Mouse (Mus musculus): ENCODE data around the gene Gpsm2.
"Not testable (repeated sequence)": the region's sequence is repeated elsewhere in the genome, so short reads cannot be mapped to it uniquely, and the experiment has no call there.

The Gpsm2 gene

DNA sequence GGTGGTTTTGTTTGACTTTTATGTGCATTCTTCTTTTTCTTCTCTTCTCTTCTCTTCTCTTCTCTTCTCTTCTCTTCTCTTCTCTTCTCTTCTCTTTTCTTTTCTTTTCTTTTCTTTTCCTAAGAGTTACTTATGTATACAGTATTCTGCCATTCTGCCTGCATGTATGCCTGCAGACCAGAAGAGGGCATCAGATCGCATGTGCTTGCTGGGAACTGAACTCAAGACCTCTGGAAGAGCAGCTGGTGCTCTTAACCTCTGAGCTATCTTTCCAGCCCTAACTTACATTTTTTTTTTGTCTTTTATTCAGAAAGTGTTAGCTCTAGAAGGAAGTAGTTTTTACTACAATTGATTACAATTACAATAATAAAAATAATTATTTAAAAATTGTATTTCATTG is 61.2 kb downstream of the Gpsm2 start:
- in situ Hi-C loops (cut with MboI; ENCODE audit: low sequenced_read_pairs): no loop called here

- in situ Hi-C loops (cut with MboI; ENCODE audit: low sequenced_read_pairs): no loop called here
Measured at GRCm38 (mm10) chr3:108658612-108659011, 63.5 kb downstream of the Gpsm2 start.

DNA sequence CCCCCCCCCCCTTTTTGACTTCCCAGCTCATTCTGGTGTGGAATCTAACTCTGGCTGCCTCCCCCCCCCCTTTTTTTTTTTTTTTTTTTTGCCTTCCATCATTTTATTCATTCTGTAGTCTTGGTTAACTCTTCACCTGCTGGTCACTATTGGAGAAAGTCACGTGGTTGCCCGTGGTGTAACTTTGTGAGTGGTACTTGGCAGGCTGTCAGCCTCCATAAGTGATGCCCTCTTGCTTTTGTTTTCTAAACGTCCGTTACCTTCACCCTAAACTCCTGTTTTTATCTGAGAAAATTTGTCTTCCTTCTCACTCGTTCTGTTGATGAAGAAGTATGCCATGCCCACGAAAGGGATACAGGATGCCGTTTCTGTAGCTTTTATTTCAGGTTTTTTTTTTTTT is 66.6 kb downstream of the Gpsm2 start:
- in situ Hi-C loops (cut with MboI; ENCODE audit: low sequenced_read_pairs): no loop called here

GRCm38 (mm10) chr3:108654566-108654965 is 67.5 kb downstream of the Gpsm2 start:
- in situ Hi-C loops (cut with MboI; ENCODE audit: low sequenced_read_pairs): no loop called here

- in situ Hi-C loops (cut with MboI; ENCODE audit: low sequenced_read_pairs): no loop called here
Measured at GRCm38 (mm10) chr3:108653710-108654379, 68.3 kb downstream of the Gpsm2 start, which contains the start of gene Clcc1. Gene Clcc1, plus strand, starts transcription at chr3:108653913.

GRCm38 (mm10) chr3:108652866-108653642 is 69.1 kb downstream of the Gpsm2 start:
- in situ Hi-C loops (cut with MboI; ENCODE audit: low sequenced_read_pairs): no loop called here

GRCm38 (mm10) chr3:108647681-108648080 is 74.4 kb downstream of the Gpsm2 start:
- in situ Hi-C loops (cut with MboI; ENCODE audit: low sequenced_read_pairs): not testable (repeated sequence)

DNA sequence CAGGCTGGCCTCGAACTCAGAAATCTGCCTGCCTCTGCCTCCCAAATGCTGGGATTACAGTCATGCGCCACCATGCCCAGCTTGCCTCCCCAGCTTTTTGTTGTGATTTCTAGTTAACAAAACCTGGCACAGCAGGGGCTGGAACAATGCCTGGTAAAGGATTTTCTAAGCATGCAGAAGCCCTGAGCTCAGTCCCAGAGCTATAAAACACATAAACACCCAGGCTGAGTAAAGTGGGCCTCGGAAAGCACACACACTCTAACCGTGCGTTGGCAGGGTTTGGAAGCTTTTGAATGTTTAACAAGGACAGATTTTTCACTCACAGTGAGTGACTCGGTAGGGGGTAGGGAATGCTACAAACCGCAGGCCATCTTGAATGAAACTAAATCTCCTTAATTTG is 76.1 kb downstream of the Gpsm2 start:
- in situ Hi-C loops (cut with MboI; ENCODE audit: low sequenced_read_pairs): no loop called here

DNA sequence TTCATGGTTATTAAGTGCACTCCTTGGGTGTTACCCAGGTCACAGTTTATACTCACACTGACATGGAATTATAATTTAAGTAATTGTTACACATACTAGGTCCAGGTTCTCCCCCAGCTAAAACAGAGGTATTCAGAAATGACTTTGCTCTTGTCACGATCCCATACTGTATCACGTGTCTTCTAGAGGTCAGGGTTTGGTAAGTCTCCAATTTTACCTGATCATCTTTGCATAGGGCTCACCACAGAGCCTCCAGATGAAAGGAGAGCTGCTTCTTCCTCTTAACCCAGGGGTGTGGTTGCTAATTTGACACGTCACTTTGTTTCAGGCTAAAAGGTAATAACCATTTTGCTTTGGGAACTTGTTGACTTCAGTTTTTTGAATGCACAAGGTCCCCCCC is 77.3 kb downstream of the Gpsm2 start:
- in situ Hi-C loops (cut with MboI; ENCODE audit: low sequenced_read_pairs): no loop called here

DNA sequence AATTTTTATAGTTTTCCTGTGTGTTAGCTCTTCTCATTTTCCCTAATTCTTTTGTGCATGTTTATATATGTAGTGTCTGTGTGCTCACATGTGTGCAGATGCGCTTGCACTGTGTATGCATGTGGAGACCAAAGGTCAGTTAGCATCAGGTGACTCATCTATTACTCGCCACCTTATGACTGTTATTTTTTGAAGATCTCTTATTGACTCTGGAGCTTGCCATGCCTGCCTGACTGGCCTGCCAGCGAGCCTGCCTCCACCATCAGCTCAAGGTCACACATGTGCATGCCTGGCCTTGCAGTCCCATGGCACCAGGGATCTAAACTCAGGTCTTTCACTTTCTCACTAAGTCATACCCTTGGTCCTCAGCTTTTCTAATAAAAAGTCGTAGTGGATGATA is 81.1 kb downstream of the Gpsm2 start:
- in situ Hi-C loops (cut with MboI; ENCODE audit: low sequenced_read_pairs): no loop called here

- in situ Hi-C loops (cut with MboI; ENCODE audit: low sequenced_read_pairs): no loop called here
Measured at GRCm38 (mm10) chr3:108639412-108639811, 82.7 kb downstream of the Gpsm2 start.

DNA sequence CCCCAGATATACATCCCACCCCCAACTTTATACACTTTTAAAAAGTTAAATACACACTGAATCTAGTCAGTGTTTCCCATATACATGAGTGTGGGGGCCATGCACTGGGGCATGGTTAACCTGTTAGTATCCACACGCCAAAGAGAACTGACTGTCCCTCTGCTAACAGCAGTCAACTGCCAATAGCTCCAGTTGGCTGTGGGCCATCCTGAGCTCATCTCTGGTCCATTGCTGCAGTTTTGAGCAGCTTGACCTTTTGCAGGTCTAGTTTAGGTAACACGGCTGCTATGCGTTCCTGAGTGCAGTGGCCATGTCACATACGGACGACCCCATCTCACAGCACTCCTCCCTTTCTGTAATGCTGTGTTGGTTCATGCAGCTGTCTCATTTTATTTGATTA is 87.3 kb downstream of the Gpsm2 start:
- in situ Hi-C loops (cut with MboI; ENCODE audit: low sequenced_read_pairs): no loop called here

All from CH12F3 (cell line).